Mouse (Mus musculus) stomach, postnatal 0 days (tissue): Measurements from ENCODE around the gene Acsl1. TPM values are rescaled to one million over a fixed set of nuclear protein-coding genes. Genes with fewer than 3 reads are reported as not detected.

Source experiments
- ATAC-seq: fragments of 200-750 bp; cut with Nextera tagmentation; 2 replicates; pipeline ENCODE4 v1.8.0; 2017; ENCODE audit not compliant: low FRiP score, low TSS enrichment
- DNase-seq: peaks from one replicate; pipeline ENCODE4 v3.0.0-alpha.2; 2016; ENCODE audit warnings: low spot score
- H3K27ac ChIP-seq: fragments of 300-500 bp; sonication (generic); replicated peaks from 2 replicates; pipeline ENCODE4 v1.5.1; 2014; ENCODE audit warnings: mild to moderate bottlenecking, control low read depth
- H3K27me3 ChIP-seq: fragments of 300-500 bp; sonication (generic); 2 replicates; pipeline ENCODE4 v1.6.1; 2014; ENCODE audit warnings: low read length; ENCODE audit not compliant: control insufficient read depth, insufficient read depth
- H3K36me3 ChIP-seq: fragments of 300-500 bp; sonication (generic); 2 replicates; pipeline ENCODE4 v1.6.1; 2014; ENCODE audit warnings: low read length, mixed read lengths; ENCODE audit not compliant: control insufficient read depth, insufficient read depth
- H3K4me1 ChIP-seq: fragments of 300-500 bp; sonication (generic); replicated peaks from 2 replicates; pipeline ENCODE4 v1.6.1; 2014; ENCODE audit warnings: antibody characterized with exemption; ENCODE audit not compliant: control insufficient read depth, insufficient read depth
- H3K4me2 ChIP-seq: fragments of 300-500 bp; sonication (generic); replicated peaks from 2 replicates; pipeline ENCODE4 v1.6.1; 2014; ENCODE audit warnings: low read depth, mild to moderate bottlenecking, control low read depth, moderate library complexity
- H3K4me3 ChIP-seq: fragments of 300-500 bp; sonication (generic); 2 replicates; pipeline ENCODE4 v1.5.1; 2014; ENCODE audit warnings: low read depth, low read length, control low read depth
- H3K9ac ChIP-seq: fragments of 300-500 bp; sonication (generic); 2 replicates; pipeline ENCODE4 v1.6.1; 2014; ENCODE audit warnings: mild to moderate bottlenecking, low read length, control low read depth, mixed read lengths
- H3K9me3 ChIP-seq: fragments of 300-500 bp; sonication (generic); 2 replicates; pipeline ENCODE4 v1.6.1; 2016; ENCODE audit warnings: low read length; ENCODE audit not compliant: control insufficient read depth
- CTCF ChIP-seq: IDR thresholded peaks from 2 replicates; pipeline ENCODE4 v1.5.1; 2016; ENCODE audit warnings: antibody characterized with exemption, low read depth, mild to moderate bottlenecking, moderate library complexity
- EP300 ChIP-seq: optimal IDR thresholded peaks from 2 replicates; pipeline ENCODE3; 2016; ENCODE audit warnings: antibody characterized with exemption
- WGBS: fragments of 180-500 bp; shearing (Covaris S2); extraction: QIAGEN DNeasy Blood & Tissue Kit; methylation state at CpG from one replicate; pipeline ENCODE4 v1.1.7; 2014; 5-methylcytosine and 5-hydroxymethylcytosine counted together
- polyA plus RNA-seq: library from polyadenylated mRNA; unstranded; fragments of >200 nt; fragmentation: Nextera tagmentation; extraction: Ambion mirVana; gene quantifications from 2 replicates; pipeline ENCODE4 v1.2.1, GENCODE M21; 2015

Acsl1 gene
- polyA plus RNA-seq, 1 experiment from 2014 or later, result 47.5 TPM

- ATAC-seq (no peak), DNase-seq (no peak)
- Histone ChIP-seq H3K9me3 (no peaks in the 10 kb centered on the region), H3K27me3 (no peaks in the 10 kb centered on the region), H3K4me3 (no peak overlapping the region), H3K4me2 (no peak overlapping the region), H3K9ac (no peak overlapping the region), H3K36me3 (no peaks in the 10 kb centered on the region), H3K4me1 (peaks cover 4% of the 10 kb centered on the region; the same call in 1 of the 2 replicates), H3K27ac (no peak overlapping the region)
- no peak for TF ChIP-seq CTCF
- no peak for TF ChIP-seq EP300
- WGBS, result 84% methylated on average over 3 of the region's 3 CpGs
Measured at GRCm38 (mm10) chr8:46504196-46504595, 33.4 kb downstream of the Acsl1 start.

GRCm38 (mm10) chr8:46508488-46509395 lies 37.9 kb downstream of the Acsl1 start:
- Histone ChIP-seq H3K9me3 (no peaks in the 10 kb centered on the region), H3K9ac (no peak overlapping the region), H3K27me3 (no peaks in the 10 kb centered on the region), H3K4me2 (no peak overlapping the region), H3K4me3 (no peak overlapping the region), H3K36me3 (no peaks in the 10 kb centered on the region; the same call in 1 of the 2 replicates), H3K4me1 (no peaks in the 10 kb centered on the region), H3K27ac (no peak overlapping the region; the same call in 1 of the 2 replicates)
- no peak for DNase-seq
- no peak for ATAC-seq
- WGBS, result 80% methylated on average over 14 of the region's 14 CpGs
- TF ChIP-seq EP300, result no peak
- no peak for TF ChIP-seq CTCF

- Histone ChIP-seq H3K9me3 (no peaks in the 10 kb centered on the region), H3K27ac (no peak overlapping the region), H3K9ac (no peak overlapping the region), H3K4me3 (no peak overlapping the region), H3K27me3 (no peaks in the 10 kb centered on the region), H3K4me1 (no peaks in the 10 kb centered on the region), H3K4me2 (no peak overlapping the region), H3K36me3 (no peaks in the 10 kb centered on the region; the same call in 1 of the 2 replicates)
- no peak for ATAC-seq
- no peak for DNase-seq
- TF ChIP-seq CTCF, result no peak
- TF ChIP-seq EP300, result no peak
- WGBS, result 83% methylated on average over 3 of the region's 3 CpGs
Measured at GRCm38 (mm10) chr8:46509474-46509873, 38.6 kb downstream of the Acsl1 start.

- H3K9me3 ChIP-seq, result no peaks in the 10 kb centered on the region
- no peak overlapping the region for H3K9ac ChIP-seq
- H3K4me1 ChIP-seq, result no peaks in the 10 kb centered on the region
- TF ChIP-seq EP300, result no peak
- TF ChIP-seq CTCF, result no peak
- WGBS, result 80% methylated on average over 9 of the region's 9 CpGs
- no peaks in the 10 kb centered on the region; the same call in 1 of the 2 replicates for H3K36me3 ChIP-seq
- H3K27ac ChIP-seq, result no peak overlapping the region
- no peak overlapping the region for H3K4me3 ChIP-seq
- H3K4me2 ChIP-seq, result no peak overlapping the region
- no peaks in the 10 kb centered on the region for H3K27me3 ChIP-seq
- DNase-seq (no peak), ATAC-seq (no peak)
Measured at GRCm38 (mm10) chr8:46511336-46511735, 40.5 kb downstream of the Acsl1 start.

- H3K9me3 ChIP-seq, result no peaks in the 10 kb centered on the region
- no peak overlapping the region for H3K9ac ChIP-seq
- no peak for DNase-seq
- no peak for ATAC-seq
- H3K36me3 ChIP-seq, result no peaks in the 10 kb centered on the region; the same call in 1 of the 2 replicates
- H3K4me3 ChIP-seq, result no peak overlapping the region
- H3K27me3 ChIP-seq, result no peaks in the 10 kb centered on the region
- TF ChIP-seq EP300, result no peak
- no peak for TF ChIP-seq CTCF
- WGBS, result 33% methylated on average over 8 of the region's 8 CpGs
- H3K27ac ChIP-seq, result no peak overlapping the region
- H3K4me2 ChIP-seq, result no peak overlapping the region
- no peaks in the 10 kb centered on the region for H3K4me1 ChIP-seq
Measured at GRCm38 (mm10) chr8:46512538-46512937, 41.7 kb downstream of the Acsl1 start.

- Histone ChIP-seq H3K27ac (no peak overlapping the region), H3K36me3 (no peaks in the 10 kb centered on the region; the same call in 1 of the 2 replicates), H3K4me2 (no peak overlapping the region), H3K9ac (no peak overlapping the region), H3K9me3 (no peaks in the 10 kb centered on the region), H3K4me3 (no peak overlapping the region), H3K4me1 (no peaks in the 10 kb centered on the region), H3K27me3 (no peaks in the 10 kb centered on the region)
- ATAC-seq (no peak), DNase-seq (no peak)
- 77% methylated on average over 1 of the region's 1 CpGs for WGBS
- no peak for TF ChIP-seq CTCF
- no peak for TF ChIP-seq EP300
Measured at GRCm38 (mm10) chr8:46514027-46514426, 43.2 kb downstream of the Acsl1 start.
